Mouse (Mus musculus) 3T3-L1 (cell line): ENCODE measurements around the gene Aup1.
A peak's percentile ranks its signal among the peaks of the same experiment; 100 is the strongest.

Experiments
- DNase-seq: peaks from one replicate; pipeline ENCODE4 v3.0.0-alpha.2; 2015; ENCODE audit warnings: low read depth, low spot score

Aup1 gene

GRCm38 (mm10) chr6:83054074-83054851 is at the start of gene Aup1:
Gene Aup1, plus strand, starts transcription at chr6:83054521.
- DNase-seq = peak; percentile 99

- DNase-seq = peak; percentile 76
Measured at GRCm38 (mm10) chr6:83004872-83005271, 49.4 kb upstream of the Aup1 start.

GRCm38 (mm10) chr6:83005444-83006011 is 48.8 kb upstream of the Aup1 start:
- DNase-seq = no peak

- DNase-seq = peak; percentile 95
Measured at GRCm38 (mm10) chr6:83006114-83006513, 48.2 kb upstream of the Aup1 start.

- DNase-seq = no peak
Measured at GRCm38 (mm10) chr6:83008659-83009058, 45.7 kb upstream of the Aup1 start.

GRCm38 (mm10) chr6:83010010-83010409 is 44.3 kb upstream of the Aup1 start:
- DNase-seq = no peak

GRCm38 (mm10) chr6:83011255-83011654 is 43.1 kb upstream of the Aup1 start:
- no peak for DNase-seq

GRCm38 (mm10) chr6:83011756-83012155 is 42.6 kb upstream of the Aup1 start:
- DNase-seq = no peak

GRCm38 (mm10) chr6:83013444-83013843 is 40.9 kb upstream of the Aup1 start:
- peak; percentile 62 for DNase-seq

- peak; percentile 94 for DNase-seq
Measured at GRCm38 (mm10) chr6:83014482-83015466, 39.5 kb upstream of the Aup1 start.

- peak; percentile 57 for DNase-seq
Measured at GRCm38 (mm10) chr6:83015749-83016148, 38.6 kb upstream of the Aup1 start.

- DNase-seq = peak; percentile 93
Measured at GRCm38 (mm10) chr6:83017190-83017589, 37.1 kb upstream of the Aup1 start.

- DNase-seq = no peak
Measured at GRCm38 (mm10) chr6:83019044-83019443, 35.3 kb upstream of the Aup1 start.

GRCm38 (mm10) chr6:83020121-83020520 is 34.2 kb upstream of the Aup1 start:
- DNase-seq = no peak

- DNase-seq = no peak
Measured at GRCm38 (mm10) chr6:83020836-83021593, 33.3 kb upstream of the Aup1 start.

- DNase-seq = no peak
Measured at GRCm38 (mm10) chr6:83023008-83023407, 31.3 kb upstream of the Aup1 start.

GRCm38 (mm10) chr6:83023786-83024185 is 30.5 kb upstream of the Aup1 start:
- DNase-seq = peak; percentile 83

- peak; percentile 83 for DNase-seq
Measured at GRCm38 (mm10) chr6:83024421-83024820, 29.9 kb upstream of the Aup1 start.

- peak; percentile 81 for DNase-seq
Measured at GRCm38 (mm10) chr6:83025221-83025620, 29.1 kb upstream of the Aup1 start.

GRCm38 (mm10) chr6:83027293-83027692 is 27.0 kb upstream of the Aup1 start:
- no peak for DNase-seq

- DNase-seq = peak; percentile 90
Measured at GRCm38 (mm10) chr6:83027706-83028105, 26.6 kb upstream of the Aup1 start.
